In the genomic region with DNA sequence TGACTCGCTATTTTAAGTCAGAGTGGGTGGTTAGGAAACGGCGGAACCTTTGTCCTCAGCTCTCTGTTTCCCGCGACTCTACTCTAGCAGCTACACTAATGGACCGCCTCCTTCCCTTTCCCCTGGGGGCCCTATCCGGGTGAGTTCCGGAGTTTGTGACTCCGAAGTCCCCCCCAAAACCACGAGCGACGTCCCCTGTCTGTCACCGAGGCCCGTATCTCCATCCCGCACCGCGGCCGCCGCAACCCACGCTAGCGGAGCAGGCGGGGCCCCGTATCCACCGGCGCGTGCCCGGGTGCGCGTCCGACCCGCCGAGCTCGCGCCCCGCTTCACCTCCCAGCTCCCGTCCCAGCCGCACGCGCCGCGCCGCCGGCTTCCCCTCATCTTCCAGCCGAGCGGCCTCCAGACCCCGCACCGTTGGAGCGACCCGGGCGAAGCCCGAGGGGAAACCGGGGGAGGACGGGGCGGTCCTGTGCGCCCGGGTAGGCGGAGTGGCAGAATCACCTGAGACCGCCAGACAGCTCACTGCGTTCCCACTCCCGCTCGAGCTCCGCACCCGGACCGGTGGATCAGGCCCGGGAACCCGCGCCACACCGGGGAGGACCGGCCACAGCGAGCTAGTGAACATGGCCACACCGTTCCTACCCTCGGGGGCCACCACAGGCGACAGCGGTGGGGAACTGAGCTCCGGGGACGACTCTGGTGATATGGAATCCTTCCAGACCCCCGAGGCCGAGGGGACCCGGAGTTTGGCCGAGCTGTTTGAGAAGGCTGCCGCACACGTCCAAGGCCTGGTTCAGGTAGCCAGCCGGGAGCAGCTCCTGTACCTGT, we compare ENCODE assay signal across 8 mouse cellular contexts. TPM values are rescaled to one million over a fixed set of nuclear protein-coding genes. Genes with fewer than 3 reads are reported as not detected.
A peak's percentile ranks its signal among the peaks of the same experiment; 100 is the strongest.
DNase-seq lines count a peak whose midpoint lies in the region; ATAC-seq and TF ChIP-seq lines count a peak whose summit lies in the region.

Acbd6 (plus strand) TSS at position 109 of the 831 bp plus-strand sequence.

- H3K27me3 ChIP-seq in ES-Bruce4 (ENCODE audit: control insufficient read depth, insufficient read depth, low read length, poor library complexity, severe bottlenecking): no peaks in the 10 kb centered on the region
- no peaks in the 10 kb centered on the region for H3K27me3 ChIP-seq in forebrain, embryonic 15.5 days

- H3K4me2 ChIP-seq in forebrain, embryonic 15.5 days (replicated peaks): peak within 1 kb of the TSS; percentile 76

- H3K27ac ChIP-seq in ES-Bruce4 (ENCODE audit: insufficient read depth, low read length): no peak within 1 kb of the TSS
- peak within 1 kb of the TSS; percentile 79 for H3K27ac ChIP-seq in forebrain, embryonic 15.5 days (replicated peaks)

- intact Hi-C loops in heart, postnatal 25 days (cut with DNase I): no loop called here

- DNase-seq in heart, postnatal 25 days (ENCODE audit: low spot score): peak; percentile 65
- DNase-seq in layer of hippocampus, adult 18-20 months (ENCODE audit: low spot score in 2 of 2): peak; percentile 85 to 88
- DNase-seq in lung, adult 2 months: peak; percentile 72
- DNase-seq in thymus, adult 18-20 months: peak; percentile 57 to 71

- under 1% methylated on average over 83 of the region's 83 CpGs for WGBS in forebrain, embryonic 15.5 days
- under 1% methylated on average over 83 of the region's 83 CpGs for WGBS in lung, adult 2 months

- no peak for TF ChIP-seq CTCF in ES-Bruce4 (IDR thresholded peaks at IDR 0.05; ENCODE audit: low read depth, low read length)
- TF ChIP-seq CTCF in lung, adult 2 months (IDR thresholded peaks at IDR 0.05; ENCODE audit: insufficient read depth, low read length): no peak

- peak; percentile 95 for ATAC-seq in cerebellum, adult (ENCODE audit: insufficient number of reproducible peaks, low FRiP score, low TSS enrichment)
- peak; percentile 93 for ATAC-seq in forebrain, embryonic 15.5 days (replicated peaks)
- peak; percentile 89 for ATAC-seq in neutrophil, adult 5-6 weeks (ENCODE audit: extremely low read depth, insufficient number of reproducible peaks, low FRiP score, poor library complexity, severe bottlenecking)

- H3K36me3 ChIP-seq in ES-Bruce4 (ENCODE audit: control insufficient read depth, insufficient read depth, low read length, poor library complexity, severe bottlenecking): peaks cover 4% of the 10 kb centered on the region
- H3K36me3 ChIP-seq in forebrain, embryonic 15.5 days: no peaks in the 10 kb centered on the region

- no peaks in the 10 kb centered on the region for H3K9me3 ChIP-seq in ES-Bruce4 (replicated peaks; ENCODE audit: control insufficient read depth, insufficient read depth, low read length, poor library complexity, severe bottlenecking)
- no peaks in the 10 kb centered on the region for H3K9me3 ChIP-seq in forebrain, embryonic 15.5 days

- peak within 1 kb of the TSS; percentile 94 for H3K9ac ChIP-seq in ES-Bruce4 (ENCODE audit: low read depth, poor library complexity, severe bottlenecking)
- peak within 1 kb of the TSS; percentile 77 for H3K9ac ChIP-seq in forebrain, embryonic 15.5 days (replicated peaks)

- peak within 1 kb of the TSS; percentile 85 for H3K4me3 ChIP-seq in ES-Bruce4 (ENCODE audit: low read depth, low read length)
- peak within 1 kb of the TSS; percentile 68 for H3K4me3 ChIP-seq in forebrain, embryonic 15.5 days
- peak within 1 kb of the TSS; percentile 89 for H3K4me3 ChIP-seq in lung, adult 2 months (replicated peaks; ENCODE audit: extremely low read depth, low read depth, low read length)

- TF ChIP-seq EP300 in ES-Bruce4 (IDR thresholded peaks at IDR 0.05; ENCODE audit: insufficient read depth, low read depth, low read length): no peak

- no peaks in the 10 kb centered on the region for H3K4me1 ChIP-seq in ES-Bruce4 (ENCODE audit: control insufficient read depth, insufficient read depth, low read length)
- H3K4me1 ChIP-seq in forebrain, embryonic 15.5 days: peaks cover 32% of the 10 kb centered on the region
- H3K4me1 ChIP-seq in lung, adult 2 months (ENCODE audit: control insufficient read depth, insufficient read depth, low read length): peaks cover 3% of the 10 kb centered on the region; the same call in 1 of the 2 replicates

- no peak for TF ChIP-seq POLR2A in ES-Bruce4 (IDR thresholded peaks at IDR 0.05; ENCODE audit: insufficient read depth, low read length)
- TF ChIP-seq POLR2A in lung, adult 2 months (IDR thresholded peaks at IDR 0.05; ENCODE audit: borderline replicate concordance, extremely low read depth, low read depth, low read length): peak; percentile 63; the same call in 1 of the 2 replicates

RNA-seq across cellular contexts. Expression of gene Acbd6, which starts in this region (rescaled TPM):
- polyA plus RNA-seq in ES-Bruce4 (2011; ENCODE audit: insufficient read depth, insufficient read length, low read depth, missing spikeins): 62.2 and 78.4 TPM in 2 replicates
- polyA plus RNA-seq in forebrain, embryonic 15.5 days (2015; fragmentation: Nextera tagmentation; extraction: Ambion mirVana): 97.7 and 106 TPM in 2 replicates
- 10 to 100 TPM; 57.5 to 59.3 TPM for total RNA-seq in heart, postnatal 25 days (2021)
- total RNA-seq in layer of hippocampus, adult 18-20 months (2021): 100 to 1,000 TPM; 102 to 107 TPM
- 73.4 and 164 TPM in 2 replicates for polyA plus RNA-seq in lung, adult 2 months (2012; rRNA removed)
- 10.2 and 23.6 TPM in 2 replicates for total RNA-seq in neutrophil, adult 5-6 weeks (2017)
